Comparison of ENCODE assay signal across 22 mouse cellular contexts in genomic region chr8:61722226-61722625, GRCm38 (mm10).
DNase-seq lines count a peak whose midpoint lies in the region; ATAC-seq and TF ChIP-seq lines count a peak whose summit lies in the region.
"Had no signal": no experiment of that assay in that cellular context is flagged by ENCODE, and none has a peak within 500 bp of the region (broad histone marks: within the 10 kb centered on the region; RNA-seq: fewer than 3 reads in every experiment).

No protein-coding gene starts in this region.

- H3K4me2 ChIP-seq in lung, embryonic 14.5 days = no peak overlapping the region
- H3K4me2 ChIP-seq in lung, postnatal 0 days (replicated peaks; ENCODE audit: low read depth, low read length) = no peak overlapping the region

- peaks cover 8% of the 10 kb centered on the region for H3K36me3 ChIP-seq in heart, adult 2 months (ENCODE audit: control insufficient read depth, insufficient read depth, low read length)
- no peaks in the 10 kb centered on the region for H3K36me3 ChIP-seq in lung, embryonic 14.5 days (ENCODE audit: insufficient read depth)
- H3K36me3 ChIP-seq in lung, postnatal 0 days (ENCODE audit: insufficient read depth, low read length) = no peaks in the 10 kb centered on the region
- H3K36me3 ChIP-seq: G1E had no signal

- intact Hi-C loops in heart, adult 2 months (cut with DNase I) = no loop called here

- TF ChIP-seq CTCF in heart, adult 2 months (IDR thresholded peaks at IDR 0.05) = no peak
- no peak for TF ChIP-seq CTCF in lung, embryonic 14.5 days (IDR thresholded peaks at IDR 0.05; ENCODE audit: low read depth)
- no peak for TF ChIP-seq CTCF in lung, postnatal 0 days (IDR thresholded peaks at IDR 0.05)

- DNase-seq in heart, adult 11 months = peak; percentile 57
- no peak for DNase-seq in heart, adult 2 months
- DNase-seq in lung, embryonic 14.5 days = peak; percentile 66
- DNase-seq in lung, postnatal 4 days = no peak
- DNase-seq in lung, postnatal 0 days (ENCODE audit: low spot score) = no peak
- no peak for DNase-seq in lung, adult 18-20 months
- DNase-seq in lung, postnatal 10 days = peak; percentile 22
- DNase-seq in lung, postnatal 14 days = no peak
- DNase-seq: adrenal gland, adult 2 months; adrenal gland, adult 8-10 months; adrenal gland, postnatal 10 days; adrenal gland, postnatal 14 days; adrenal gland, postnatal 25 days; adrenal gland, postnatal 36 days; B cell, adult 2 months; cerebellum, adult 11 months; cerebellum, adult 11-12 months had no signal

- H3K4me1 ChIP-seq in heart, adult 2 months (ENCODE audit: control insufficient read depth, insufficient read depth, low read length) = no peaks in the 10 kb centered on the region; the same call in 1 of the 2 replicates
- H3K4me1 ChIP-seq in lung, embryonic 14.5 days (ENCODE audit: insufficient read depth) = peaks cover 15% of the 10 kb centered on the region
- no peaks in the 10 kb centered on the region for H3K4me1 ChIP-seq in lung, postnatal 0 days (ENCODE audit: insufficient read depth, low read depth, low read length)

- H3K4me3 ChIP-seq in heart, adult 2 months = no peak overlapping the region
- no peak overlapping the region for H3K4me3 ChIP-seq in lung, embryonic 14.5 days (ENCODE audit: low read depth, low read length)
- no peak overlapping the region for H3K4me3 ChIP-seq in lung, postnatal 0 days (ENCODE audit: low read depth, low read length)

- no peak overlapping the region for H3K9ac ChIP-seq in heart, adult 2 months (ENCODE audit: low read depth, low read length)
- no peak overlapping the region for H3K9ac ChIP-seq in lung, embryonic 14.5 days
- H3K9ac ChIP-seq in lung, postnatal 0 days (replicated peaks; ENCODE audit: low read depth) = no peak overlapping the region

- H3K27ac ChIP-seq in heart, adult 2 months = no peak overlapping the region
- no peak overlapping the region; the same call in 1 of the 2 replicates for H3K27ac ChIP-seq in lung, embryonic 14.5 days (ENCODE audit: low read depth)
- H3K27ac ChIP-seq in lung, postnatal 0 days (ENCODE audit: low read length) = no peak overlapping the region

- no peak for TF ChIP-seq POLR2A in heart, adult 2 months (IDR thresholded peaks at IDR 0.05; ENCODE audit: insufficient read depth, low read depth, low read length)

- 0 out of 2 replicates have a peak, but pooled peaks cover 1% of the 10 kb centered on the region for H3K27me3 ChIP-seq in heart, adult 2 months (ENCODE audit: control insufficient read depth, insufficient read depth, low read length)
- H3K27me3 ChIP-seq in lung, embryonic 14.5 days (ENCODE audit: insufficient read depth, low read length) = no peaks in the 10 kb centered on the region
- no peaks in the 10 kb centered on the region for H3K27me3 ChIP-seq in lung, postnatal 0 days (replicated peaks; ENCODE audit: insufficient read depth, low read length)
- H3K27me3 ChIP-seq: CH12.LX, Patski had no signal

- H3K79me2 ChIP-seq in heart, adult 2 months (replicated peaks; ENCODE audit: control insufficient read depth, insufficient read depth, low read length) = peaks cover 2% of the 10 kb centered on the region; the same call in 1 of the 2 replicates

- no peaks in the 10 kb centered on the region for H3K9me3 ChIP-seq in lung, embryonic 14.5 days (ENCODE audit: low read depth, low read length)
- H3K9me3 ChIP-seq in lung, postnatal 0 days (ENCODE audit: low read length) = no peaks in the 10 kb centered on the region
- H3K9me3 ChIP-seq: G1E had no signal

- TF ChIP-seq EP300 in heart, adult 2 months (IDR thresholded peaks at IDR 0.05; ENCODE audit: insufficient read depth, low read depth, low read length) = no peak
- TF ChIP-seq EP300 in lung, postnatal 0 days (IDR thresholded peaks at IDR 0.05) = peak; percentile 36; the same call in 1 of the 2 replicates

- no peak for ATAC-seq in lung, embryonic 14.5 days (ENCODE audit: insufficient read depth)
- ATAC-seq in lung, postnatal 0 days = no peak
- ATAC-seq: activated CD4-positive, CD25-positive, alpha-beta regulatory T cell, adult 4 months; CD4-positive, CD25-positive, alpha-beta regulatory T cell, adult 4 months; Patski had no signal

- 88% methylated on average over 9 of the region's 9 CpGs for WGBS in heart, adult 2 months
- WGBS in lung, embryonic 14.5 days = 45% methylated on average over 9 of the region's 9 CpGs
- 49% methylated on average over 9 of the region's 9 CpGs for WGBS in lung, postnatal 0 days

Comparison
In these comparisons a context has a peak if more than half of its experiments do, and no peak if none do; other contexts are left out.
1. DNase-seq: peak in heart, adult 11 months (single experiment), lung, embryonic 14.5 days (single experiment) and lung, postnatal 10 days (single experiment); none in heart, adult 2 months (0 of 2), lung, postnatal 4 days (0 of 2), lung, postnatal 0 days (single experiment), lung, adult 18-20 months (0 of 2) and lung, postnatal 14 days (single experiment).